Comparison of ENCODE assay signal across 9 mouse cellular contexts in genomic region chr6:128300134-128301001, GRCm38 (mm10). TPM values are rescaled to one million over a fixed set of nuclear protein-coding genes. Genes with fewer than 3 reads are reported as not detected.
DNase-seq lines count a peak whose midpoint lies in the region; ATAC-seq and TF ChIP-seq lines count a peak whose summit lies in the region.
"Had no signal": no experiment of that assay in that cellular context is flagged by ENCODE, and none has a peak within 500 bp of the region (broad histone marks: within the 10 kb centered on the region; RNA-seq: fewer than 3 reads in every experiment).

Tead4 (minus strand) TSS chr6:128300823.

- no peaks in the 10 kb centered on the region for H3K4me1 ChIP-seq in cortical plate, adult 2 months (ENCODE audit: control insufficient read depth, insufficient read depth, low read length)
- peaks cover 13% of the 10 kb centered on the region; the same call in 1 of the 2 replicates for H3K4me1 ChIP-seq in liver, embryonic 13.5 days (replicated peaks)

- no peaks in the 10 kb centered on the region for H3K36me3 ChIP-seq in liver, embryonic 13.5 days
- peaks cover 5% of the 10 kb centered on the region for H3K36me3 ChIP-seq in myocyte (ENCODE audit: control insufficient read depth, insufficient read depth)

- no peaks in the 10 kb centered on the region for H3K9me3 ChIP-seq in liver, embryonic 13.5 days (replicated peaks)

- peak within 1 kb of the TSS; percentile 33 for H3K4me3 ChIP-seq in cortical plate, adult 2 months (ENCODE audit: insufficient read depth, low read length)
- H3K4me3 ChIP-seq in liver, embryonic 13.5 days (replicated peaks), result peak within 1 kb of the TSS; percentile 58
- peak within 1 kb of the TSS; percentile 85 for H3K4me3 ChIP-seq in myocyte

- peaks cover 43% of the 10 kb centered on the region for H3K79me2 ChIP-seq in myocyte (ENCODE audit: control insufficient read depth, insufficient read depth)

- H3ac ChIP-seq in myocyte (ENCODE audit: control insufficient read depth, insufficient read length), result peak within 1 kb of the TSS; percentile 55

- WGBS in liver, embryonic 13.5 days (ENCODE audit: insufficient replicate concordance), result under 1% methylated on average over 81 of the region's 81 CpGs

- peaks cover 62% of the 10 kb centered on the region for H3K27me3 ChIP-seq in liver, embryonic 13.5 days
- H3K27me3 ChIP-seq in myocyte (ENCODE audit: control insufficient read depth, insufficient read depth, insufficient read length), result no peaks in the 10 kb centered on the region
- H3K27me3 ChIP-seq: CH12.LX had no signal

- intact Hi-C loops in left cerebral cortex, postnatal 25 days (cut with DNase I), result no loop called here

- H3K4me2 ChIP-seq in liver, embryonic 13.5 days, result peak within 1 kb of the TSS; percentile 68
- peak within 1 kb of the TSS; percentile 98 for H3K4me2 ChIP-seq in myocyte (ENCODE audit: low read depth)

- no peak within 1 kb of the TSS; the same call in 1 of the 2 replicates for H3K27ac ChIP-seq in cortical plate, adult 2 months (ENCODE audit: insufficient read depth, low read length)
- no peak within 1 kb of the TSS for H3K27ac ChIP-seq in liver, embryonic 13.5 days

- H3K9ac ChIP-seq in liver, embryonic 13.5 days, result peak within 1 kb of the TSS; percentile 45

- no peak for TF ChIP-seq POLR2A in cortical plate, adult 2 months (IDR thresholded peaks at IDR 0.05; ENCODE audit: extremely low read depth, insufficient read depth, low read length)
- peak; percentile 88 for TF ChIP-seq POLR2A in myocyte (IDR thresholded peaks at IDR 0.05; ENCODE audit: insufficient read length, low read depth)

- peak; percentile 19 to 28 for DNase-seq in left cerebral cortex, postnatal 25 days (ENCODE audit: low spot score in 2 of 2)
- DNase-seq in left cerebral cortex, adult 11 months (ENCODE audit: low spot score), result no peak
- peak; percentile 44 to 68 for DNase-seq in gastrocnemius, postnatal 4 days (ENCODE audit: low spot score in 2 of 2)
- peak; percentile 12 for DNase-seq in induced T-regulatory cell, adult 2 months (ENCODE audit: low read depth)
- DNase-seq in liver, embryonic 13.5 days, result peak; percentile 8
- peak; percentile 74 for DNase-seq in urinary bladder, adult 2 months (ENCODE audit: low spot score)

- ATAC-seq in liver, embryonic 13.5 days (ENCODE audit: low read depth), result peak; percentile 50

- TF ChIP-seq CTCF in cortical plate, adult 2 months (IDR thresholded peaks at IDR 0.05; ENCODE audit: extremely low read depth, insufficient read depth, low read length), result no peak

TF ChIP-seq in myocyte, 11 proteins besides CTCF, POLR2A, EP300 and RAD21:
- TF ChIP-seq MYOG (IDR thresholded peaks at IDR 0.05; ENCODE audit: control insufficient read depth in 1 of 3, insufficient read depth in 1 of 3, insufficient read length in 2 of 3, low read depth in 2 of 3) (peak in 2 of 3 experiments; percentile 45 to 80), TCF12 (IDR thresholded peaks at IDR 0.05; ENCODE audit: insufficient read depth, poor library complexity, severe bottlenecking) (no peak), REST (IDR thresholded peaks at IDR 0.05; ENCODE audit: insufficient read depth, insufficient read length) (no peak), CEBPB (IDR thresholded peaks at IDR 0.05; ENCODE audit: insufficient read depth, poor library complexity, severe bottlenecking) (no peak), E2F4 (IDR thresholded peaks at IDR 0.05; ENCODE audit: insufficient read depth) (no peak), POLR2AphosphoS2 (IDR thresholded peaks at IDR 0.05; ENCODE audit: insufficient read length, low read depth) (peak; percentile 88), SRF (IDR thresholded peaks at IDR 0.05; ENCODE audit: control insufficient read depth, insufficient read length, low read depth) (no peak), MAX (IDR thresholded peaks at IDR 0.05; ENCODE audit: low read depth) (no peak), MYOD1 (IDR thresholded peaks at IDR 0.05; ENCODE audit: control insufficient read depth in 1 of 3, insufficient read length in 2 of 3, low read depth in 2 of 3) (peak in 1 of 3 experiments; percentile 39), TCF3 (IDR thresholded peaks at IDR 0.05; ENCODE audit: insufficient read length, low read depth) (no peak), USF1 (IDR thresholded peaks at IDR 0.05; ENCODE audit: low read depth) (no peak)

RNA-seq across cellular contexts. Expression of gene Tead4, which starts in this region (rescaled TPM):
- total RNA-seq in left cerebral cortex, postnatal 25 days (2021), result under 1 TPM; 0.30 to 0.62 TPM
- 0.42 and 0.63 TPM in 2 replicates for polyA plus RNA-seq in cortical plate, adult 2 months (2012; rRNA removed)
- total RNA-seq in gastrocnemius, postnatal 4 days (2021), result 10 to 100 TPM; 18.8 to 20.5 TPM
- 0.46 and 0.77 TPM in 2 replicates for polyA plus RNA-seq in liver, embryonic 13.5 days (2015; fragmentation: Nextera tagmentation; extraction: Ambion mirVana)
- polyA plus RNA-seq in myocyte (2012; fragmentation: generic; extraction: Trizol), result 70.9 TPM
- 0.50 and 0.75 TPM in 2 replicates for polyA plus RNA-seq in urinary bladder, adult 2 months (2012; rRNA removed)
- total RNA-seq: CH12.LX had no signal

Comparison
In these comparisons a context has a peak if more than half of its experiments do, and no peak if none do; other contexts are left out.
1. RNA of gene Tead4 (total RNA-seq): 18.8 to 20.5 TPM in gastrocnemius, postnatal 4 days; 0.30 to 0.62 TPM in left cerebral cortex, postnatal 25 days; every median in the first group is over 10 times any median in the second.
2. RNA of gene Tead4 (polyA plus RNA-seq): 70.9 TPM in myocyte (single experiment); 0.46 to 0.77 TPM in liver, embryonic 13.5 days, 0.42 to 0.63 TPM in cortical plate, adult 2 months and 0.50 to 0.75 TPM in urinary bladder, adult 2 months; every median in the first group is over 10 times any median in the second.
3. Peak in DNase-seq in left cerebral cortex, postnatal 25 days; RNA of the gene not detected or under 1 TPM.
4. Peak in DNase-seq, ATAC-seq, H3K4me3 ChIP-seq, H3K9ac ChIP-seq and H3K4me2 ChIP-seq in liver, embryonic 13.5 days; RNA of the gene not detected or under 1 TPM.
5. Peak in DNase-seq in urinary bladder, adult 2 months; RNA of the gene not detected or under 1 TPM.
6. H3K4me3 ChIP-seq: peak in every context shown above with its lines; median percentile 85 in myocyte; 58 in liver, embryonic 13.5 days; 33 in cortical plate, adult 2 months.